Mouse (Mus musculus) ES-Bruce4 (cell line): ENCODE results near the gene Lurap1. TPM values are rescaled to one million over a fixed set of nuclear protein-coding genes. Genes with fewer than 3 reads are reported as not detected.

ENCODE experiments used
- H3K27ac ChIP-seq: 2 replicates; pipeline ENCODE4 v1.5.1; 2012; ENCODE audit warnings: low read length, inconsistent platforms; ENCODE audit not compliant: insufficient read depth
- H3K27me3 ChIP-seq: 2 replicates; pipeline ENCODE4 v1.6.1; 2012; ENCODE audit warnings: mild to moderate bottlenecking, low read length, inconsistent platforms; ENCODE audit not compliant: control insufficient read depth, poor library complexity, insufficient read depth, severe bottlenecking
- H3K36me3 ChIP-seq: 2 replicates; pipeline ENCODE4 v1.6.1; 2012; ENCODE audit warnings: inconsistent platforms, mild to moderate bottlenecking, low read length, moderate library complexity; ENCODE audit not compliant: control insufficient read depth, poor library complexity, insufficient read depth, severe bottlenecking
- H3K4me1 ChIP-seq: one replicate; pipeline ENCODE4 v1.8.1; 2011; ENCODE audit warnings: low read length; ENCODE audit not compliant: control insufficient read depth, insufficient read depth
- H3K4me3 ChIP-seq: 2 replicates; pipeline ENCODE4 v1.5.1; 2011; ENCODE audit warnings: low read depth, mild to moderate bottlenecking, low read length
- H3K9ac ChIP-seq: 2 replicates; pipeline ENCODE4 v1.6.1; 2012; ENCODE audit warnings: low read depth, mild to moderate bottlenecking, inconsistent platforms; ENCODE audit not compliant: poor library complexity, severe bottlenecking
- H3K9me3 ChIP-seq: replicated peaks from 2 replicates; pipeline ENCODE4 v1.6.1; 2012; ENCODE audit warnings: mild to moderate bottlenecking, low read length, inconsistent platforms; ENCODE audit not compliant: control insufficient read depth, poor library complexity, insufficient read depth, severe bottlenecking
- CTCF ChIP-seq: IDR thresholded peaks from one replicate; pipeline ENCODE4 v1.8.1; 2011; ENCODE audit warnings: low read depth, low read length
- EP300 ChIP-seq: IDR thresholded peaks from 2 replicates; pipeline ENCODE4 v1.6.1; 2011; ENCODE audit warnings: low read depth, low read length; ENCODE audit not compliant: insufficient read depth
- POLR2A ChIP-seq: IDR thresholded peaks from one replicate; pipeline ENCODE4 v1.8.1; 2011; ENCODE audit warnings: low read length; ENCODE audit not compliant: insufficient read depth
- polyA plus RNA-seq: library from polyadenylated mRNA; stranded (reverse); fragments of >200 nt; gene quantifications from 2 replicates; pipeline ENCODE4 v1.2.4, GENCODE M21; 2011; ENCODE audit warnings: low read depth; ENCODE audit not compliant: missing spikeins, insufficient read depth, insufficient read length

Lurap1 gene
- polyA plus RNA-seq, 1 experiment: 1.5 TPM

GRCm38 (mm10) chr4:116182079-116182478 is 30.9 kb upstream of the Lurap1 start:
- H3K9ac ChIP-seq: no peak overlapping the region
- no peaks in the 10 kb centered on the region for H3K36me3 ChIP-seq
- H3K9me3 ChIP-seq: no peaks in the 10 kb centered on the region
- no peak for TF ChIP-seq CTCF
- TF ChIP-seq POLR2A: no peak
- TF ChIP-seq EP300: no peak
- no peaks in the 10 kb centered on the region for H3K4me1 ChIP-seq
- H3K27me3 ChIP-seq: no peaks in the 10 kb centered on the region
- no peak overlapping the region for H3K4me3 ChIP-seq
- H3K27ac ChIP-seq: no peak overlapping the region

DNA sequence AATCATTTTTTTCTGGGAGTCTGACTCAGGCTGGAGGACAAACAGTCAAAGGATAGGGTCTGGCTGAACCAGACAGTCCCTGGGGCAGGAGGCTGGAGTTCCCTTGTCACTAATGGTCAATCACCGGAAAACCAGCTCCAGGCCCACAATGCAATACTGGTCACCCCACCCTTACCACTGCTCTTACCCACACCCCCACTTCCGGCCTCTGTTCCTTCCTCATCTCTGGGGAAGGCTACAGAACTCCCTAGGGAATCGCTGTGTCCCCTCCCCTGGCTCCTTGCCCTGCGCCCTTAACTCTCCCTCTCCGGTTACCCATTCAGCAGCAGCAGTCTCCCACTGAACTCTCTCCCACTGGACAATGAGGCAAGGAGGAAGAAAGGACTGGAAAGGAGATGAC is 26.0 kb upstream of the Lurap1 start:
- no peaks in the 10 kb centered on the region for H3K36me3 ChIP-seq
- TF ChIP-seq EP300: 0 out of 2 replicates have a peak, but pooled peaks have one; percentile 34
- TF ChIP-seq CTCF: no peak
- no peaks in the 10 kb centered on the region for H3K9me3 ChIP-seq
- peak overlapping the region; percentile 86 for H3K27ac ChIP-seq
- H3K9ac ChIP-seq: peak overlapping the region; percentile 33
- peaks cover 2% of the 10 kb centered on the region for H3K4me1 ChIP-seq
- peak overlapping the region; percentile 53 for H3K4me3 ChIP-seq
- no peaks in the 10 kb centered on the region for H3K27me3 ChIP-seq

GRCm38 (mm10) chr4:116176543-116176988 is 25.4 kb upstream of the Lurap1 start:
- Histone ChIP-seq H3K4me1 (peaks cover 2% of the 10 kb centered on the region), H3K27me3 (no peaks in the 10 kb centered on the region), H3K36me3 (no peaks in the 10 kb centered on the region), H3K9ac (peak overlapping the region; percentile 33), H3K4me3 (peak overlapping the region; percentile 70), H3K9me3 (no peaks in the 10 kb centered on the region), H3K27ac (peak overlapping the region; percentile 86)
- peak; percentile 49; the same call in 1 of the 2 replicates for TF ChIP-seq EP300
- TF ChIP-seq POLR2A: no peak
- no peak for TF ChIP-seq CTCF

- no peaks in the 10 kb centered on the region for H3K27me3 ChIP-seq
- H3K4me1 ChIP-seq: peaks cover 2% of the 10 kb centered on the region
- no peaks in the 10 kb centered on the region for H3K9me3 ChIP-seq
- H3K36me3 ChIP-seq: no peaks in the 10 kb centered on the region
- H3K9ac ChIP-seq: 0 out of 2 replicates have a peak overlapping the region, but pooled peaks have one; percentile 33
- TF ChIP-seq POLR2A (no peak), CTCF (no peak), EP300 (no peak)
- H3K27ac ChIP-seq: peak overlapping the region; percentile 86; the same call in 1 of the 2 replicates
- H3K4me3 ChIP-seq: peak overlapping the region; percentile 70
These were observed 24.8 kb upstream of the Lurap1 start for GRCm38 (mm10) chr4:116175711-116176542.

GRCm38 (mm10) chr4:116175136-116175535 is 24.0 kb upstream of the Lurap1 start:
- no peak overlapping the region for H3K27ac ChIP-seq

More at GRCm38 (mm10) chr4:116175136-116175535, 24.0 kb upstream of the Lurap1 start:
- Histone ChIP-seq H3K4me3 (no peak overlapping the region), H3K9me3 (no peaks in the 10 kb centered on the region), H3K4me1 (peaks cover 2% of the 10 kb centered on the region), H3K27me3 (no peaks in the 10 kb centered on the region), H3K9ac (no peak overlapping the region), H3K36me3 (no peaks in the 10 kb centered on the region)
- no peak for TF ChIP-seq POLR2A
- no peak for TF ChIP-seq EP300
- no peak for TF ChIP-seq CTCF
